Mouse (Mus musculus) limb, embryonic 13.5 days (tissue): ENCODE data around the gene Psmc2. TPM values are rescaled to one million over a fixed set of nuclear protein-coding genes. Genes with fewer than 3 reads are reported as not detected.

ENCODE experiments used
- ATAC-seq: fragments of 200-750 bp; cut with Nextera tagmentation; 2 replicates; pipeline ENCODE4 v1.8.0; 2017; ENCODE audit warnings: low read depth, moderate number of reproducible peaks, moderate TSS enrichment; ENCODE audit not compliant: low FRiP score
- H3K27ac ChIP-seq: fragments of 300-500 bp; sonication (generic); 2 replicates; pipeline ENCODE4 v1.5.1; 2015; ENCODE audit warnings: inconsistent platforms, mild to moderate bottlenecking, moderate library complexity
- H3K27me3 ChIP-seq: fragments of 300-500 bp; sonication (generic); 2 replicates; pipeline ENCODE4 v1.6.1; 2015; ENCODE audit warnings: mild to moderate bottlenecking, inconsistent platforms
- H3K36me3 ChIP-seq: fragments of 300-500 bp; sonication (generic); 2 replicates; pipeline ENCODE4 v1.6.1; 2015; ENCODE audit warnings: inconsistent platforms, mild to moderate bottlenecking, moderate library complexity
- H3K4me1 ChIP-seq: fragments of 300-500 bp; sonication (generic); 2 replicates; pipeline ENCODE4 v1.6.1; 2015; ENCODE audit warnings: inconsistent platforms
- H3K4me2 ChIP-seq: fragments of 300-500 bp; sonication (generic); replicated peaks from 2 replicates; pipeline ENCODE4 v1.6.1; 2015; ENCODE audit warnings: inconsistent platforms, mild to moderate bottlenecking, moderate library complexity
- H3K4me3 ChIP-seq: fragments of 300-500 bp; sonication (generic); 2 replicates; pipeline ENCODE4 v1.5.1; 2015; ENCODE audit warnings: moderate library complexity, mild to moderate bottlenecking, inconsistent platforms
- H3K9ac ChIP-seq: fragments of 300-500 bp; sonication (generic); 2 replicates; pipeline ENCODE4 v1.6.1; 2015; ENCODE audit warnings: mild to moderate bottlenecking, inconsistent platforms
- H3K9me3 ChIP-seq: fragments of 300-500 bp; sonication (generic); 2 replicates; pipeline ENCODE4 v1.6.1; 2016; ENCODE audit warnings: inconsistent platforms
- WGBS: fragments of 180-500 bp; shearing (Covaris S2); methylation state at CpG from one replicate; pipeline ENCODE4 v1.1.7; 2015; 5-methylcytosine and 5-hydroxymethylcytosine counted together
- polyA plus RNA-seq: library from polyadenylated mRNA; unstranded; fragments of >200 nt; fragmentation: Nextera tagmentation; extraction: Ambion mirVana; gene quantifications from 2 replicates; pipeline ENCODE4 v1.2.1, GENCODE M21; 2015

Psmc2 gene
- polyA plus RNA-seq, 1 experiment from 2014 or later, result 192 TPM

DNA sequence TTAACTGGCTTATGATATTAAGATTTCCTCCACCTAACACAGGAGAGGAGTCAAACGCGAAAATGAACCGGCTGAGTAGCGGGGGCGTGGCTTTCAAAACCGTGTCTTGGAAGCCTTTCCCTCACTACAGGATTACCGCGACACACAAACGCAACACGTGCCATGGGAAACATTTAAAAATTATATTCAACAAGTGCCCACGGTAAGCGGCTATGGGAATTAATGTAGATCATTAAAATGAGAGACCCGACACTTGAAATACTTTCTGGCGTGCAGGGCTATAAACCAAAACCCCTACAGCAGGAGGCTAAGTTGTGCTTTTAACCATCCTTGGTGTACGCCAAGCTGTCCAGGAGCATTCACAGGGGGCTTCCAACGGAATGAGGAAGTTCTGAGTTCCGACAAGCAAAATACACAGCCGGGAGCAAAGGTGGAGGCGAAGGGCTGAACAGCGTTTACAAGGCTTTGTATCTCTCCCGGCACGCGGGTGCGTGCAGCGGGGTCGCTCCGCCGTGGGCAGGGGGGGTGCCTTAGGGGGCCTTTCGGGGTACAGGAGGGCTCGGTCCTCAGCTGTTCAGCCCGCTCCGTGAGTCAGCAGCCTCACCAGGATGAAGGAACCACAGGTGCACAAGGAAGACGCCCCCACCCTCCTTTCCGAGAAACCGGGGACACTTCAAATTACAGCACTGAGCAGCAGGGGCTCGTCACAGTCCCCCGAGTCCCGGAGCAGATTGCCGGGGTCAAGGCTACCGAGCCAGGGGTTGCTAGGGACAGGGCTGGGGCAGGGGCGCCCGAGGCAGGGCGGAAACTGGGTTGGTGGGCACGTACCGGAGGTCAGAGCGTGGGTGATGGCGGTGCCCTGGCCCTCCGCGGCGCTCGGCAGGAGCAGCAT lies 676 bp upstream of the Psmc2 start:
- under 1% methylated on average over 51 of the region's 51 CpGs for WGBS
- peak overlapping the region; percentile 97 for H3K4me3 ChIP-seq
- H3K4me2 ChIP-seq, result peak overlapping the region; percentile 93
- peak overlapping the region; percentile 58; the same call in 1 of the 2 replicates for H3K27ac ChIP-seq
- no peaks in the 10 kb centered on the region for H3K27me3 ChIP-seq
- H3K36me3 ChIP-seq, result peaks cover 37% of the 10 kb centered on the region
- peaks cover 18% of the 10 kb centered on the region for H3K4me1 ChIP-seq
- H3K9ac ChIP-seq, result peak overlapping the region; percentile 83
- peak; percentile 76 for ATAC-seq
- no peaks in the 10 kb centered on the region for H3K9me3 ChIP-seq

DNA sequence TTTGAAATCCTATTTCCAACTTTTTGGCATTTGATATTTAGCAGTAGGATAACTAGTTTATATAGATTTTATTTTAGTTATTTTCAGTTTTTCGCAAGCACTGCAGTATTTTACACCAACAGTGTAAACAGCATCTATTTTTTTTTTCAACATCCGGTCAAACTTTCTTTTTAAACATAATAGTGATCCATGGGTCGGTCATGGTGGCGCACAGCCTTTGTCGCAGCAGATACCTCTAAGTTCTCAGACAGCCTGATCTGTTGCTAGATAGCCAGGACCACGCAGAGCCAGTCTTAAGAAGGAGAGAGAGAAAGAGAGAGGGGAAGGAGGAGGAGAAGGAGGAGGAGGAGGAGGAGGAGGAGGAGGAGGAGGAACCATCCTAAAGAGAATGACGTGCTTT lies 693 bp downstream of the Psmc2 start:
- Histone ChIP-seq H3K4me3 (no peak overlapping the region), H3K9me3 (no peaks in the 10 kb centered on the region), H3K9ac (no peak overlapping the region), H3K36me3 (peaks cover 26% of the 10 kb centered on the region), H3K4me2 (peak overlapping the region; percentile 73), H3K4me1 (peaks cover 18% of the 10 kb centered on the region), H3K27me3 (no peaks in the 10 kb centered on the region), H3K27ac (no peak overlapping the region)
- ATAC-seq, result no peak
- 82% methylated on average over 7 of the region's 7 CpGs for WGBS

DNA sequence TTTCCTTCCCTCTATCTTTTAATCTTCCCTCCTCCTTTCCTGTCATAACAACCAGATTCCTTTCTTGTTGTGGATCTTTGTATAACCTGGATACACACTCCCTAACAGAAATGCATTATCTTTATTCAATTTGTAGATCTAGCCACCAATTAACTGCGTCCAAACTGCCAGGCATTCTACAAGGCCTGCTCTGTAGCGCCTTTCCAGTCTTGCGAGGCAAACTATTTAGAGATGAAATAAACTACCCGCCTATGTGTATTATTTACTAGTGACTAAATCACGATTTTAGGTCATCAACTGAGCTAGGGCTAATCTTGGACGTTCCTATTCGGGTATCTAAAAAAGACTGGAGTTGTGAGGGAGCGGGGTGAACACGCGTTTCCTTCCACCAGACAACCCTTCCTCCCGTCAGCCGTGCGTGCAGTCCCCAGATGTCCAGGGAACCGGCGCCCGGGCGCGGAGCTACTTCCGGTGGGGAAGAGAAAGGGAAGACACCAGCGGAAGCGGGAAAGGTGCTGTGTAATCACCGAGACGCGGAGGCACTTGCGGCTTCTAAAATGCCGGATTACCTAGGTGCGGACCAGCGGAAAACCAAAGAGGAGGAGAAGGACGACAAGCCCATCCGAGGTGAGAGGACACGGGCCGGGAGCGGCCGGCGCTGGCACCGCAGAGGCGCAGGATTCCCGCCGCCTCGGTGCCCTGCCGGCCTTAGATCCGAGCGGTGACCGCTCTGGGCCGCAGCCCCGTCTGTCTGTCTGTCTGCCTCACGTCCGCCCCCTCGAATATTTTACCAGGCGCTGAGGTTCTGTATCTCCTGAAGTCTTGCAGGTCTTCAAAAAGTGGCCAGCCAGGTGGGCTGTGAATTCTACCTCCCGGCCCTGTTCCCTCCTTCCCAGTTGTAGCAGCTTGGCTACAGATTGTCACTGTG lies 1.4 kb downstream of the Psmc2 start:
- 2% methylated on average over 51 of the region's 51 CpGs for WGBS
- peak overlapping the region; percentile 92 for H3K4me3 ChIP-seq
- peak overlapping the region; percentile 83 for H3K27ac ChIP-seq
- H3K4me1 ChIP-seq, result peaks cover 18% of the 10 kb centered on the region
- H3K27me3 ChIP-seq, result no peaks in the 10 kb centered on the region
- peaks cover 20% of the 10 kb centered on the region for H3K36me3 ChIP-seq
- peak overlapping the region; percentile 73 for H3K4me2 ChIP-seq
- H3K9me3 ChIP-seq, result no peaks in the 10 kb centered on the region
- ATAC-seq, result peak; percentile 87
- peak overlapping the region; percentile 93 for H3K9ac ChIP-seq

DNA sequence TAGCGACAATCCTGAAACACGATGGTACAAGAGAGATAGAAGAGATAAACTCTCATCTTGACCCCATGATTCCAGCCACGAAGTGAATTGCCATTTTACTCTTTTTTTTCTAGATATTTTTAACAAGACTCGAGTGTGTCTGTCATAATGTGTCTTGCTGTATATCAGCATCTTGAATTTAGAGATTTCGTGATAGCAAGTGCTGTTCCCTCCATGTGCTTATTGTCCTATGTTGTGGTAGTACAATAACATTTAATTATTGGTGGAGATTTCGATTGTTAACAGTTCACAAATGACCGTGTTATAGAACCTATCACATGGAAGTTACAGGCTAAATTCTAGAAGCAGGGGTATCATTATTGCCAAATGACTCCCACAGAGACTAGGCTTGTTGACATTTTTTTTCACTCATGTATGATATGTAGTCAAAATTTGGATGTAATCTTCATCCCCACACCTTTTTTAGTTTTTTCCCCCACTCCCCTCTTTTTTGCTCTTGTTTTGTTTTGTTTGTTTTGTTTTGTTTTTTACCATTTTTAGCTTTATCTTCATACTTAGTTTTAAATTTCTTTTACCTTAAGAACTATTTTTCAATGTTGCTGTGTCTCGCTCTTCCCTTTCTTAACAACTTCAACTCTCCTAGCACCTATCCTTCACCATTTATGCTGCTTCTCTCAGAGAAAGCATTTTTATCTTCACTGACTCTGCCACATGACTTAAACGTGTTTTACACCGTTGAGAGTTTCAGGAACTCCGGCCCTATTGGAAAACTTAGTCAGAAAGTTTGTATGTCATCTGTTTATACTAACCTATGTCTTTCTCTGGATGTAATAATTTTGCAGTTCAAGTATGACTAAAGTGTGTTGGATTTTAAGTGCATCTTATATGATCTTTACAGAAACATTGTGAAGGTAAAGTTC lies 2.4 kb downstream of the Psmc2 start:
- Histone ChIP-seq H3K4me3 (peak overlapping the region; percentile 92), H3K27ac (no peak overlapping the region), H3K9me3 (no peaks in the 10 kb centered on the region), H3K36me3 (peaks cover 18% of the 10 kb centered on the region), H3K4me2 (peak overlapping the region; percentile 73), H3K9ac (peak overlapping the region; percentile 93), H3K27me3 (no peaks in the 10 kb centered on the region), H3K4me1 (peaks cover 18% of the 10 kb centered on the region)
- WGBS, result 39% methylated on average over 11 of the region's 11 CpGs
- no peak for ATAC-seq

DNA sequence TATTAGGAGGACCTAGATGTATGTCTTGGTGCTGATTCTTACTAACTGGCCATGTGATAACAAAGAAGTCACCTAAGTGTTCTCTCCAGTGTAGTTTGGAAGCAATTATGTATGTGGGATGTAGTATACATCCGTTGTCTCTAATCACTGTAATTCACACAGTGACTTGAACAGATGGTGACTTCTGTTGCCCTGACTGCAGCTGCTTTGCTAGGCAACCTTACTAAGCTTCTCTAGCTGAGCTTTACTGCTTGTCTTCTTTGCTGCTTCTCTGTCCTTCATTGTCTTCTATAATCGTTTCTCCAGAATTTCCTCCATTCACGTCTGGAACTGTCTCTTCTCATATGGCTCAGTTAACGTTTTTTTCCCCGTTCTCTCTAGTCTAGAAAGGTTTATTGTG lies 4.0 kb downstream of the Psmc2 start:
- Histone ChIP-seq H3K9ac (no peak overlapping the region), H3K36me3 (peaks cover 12% of the 10 kb centered on the region), H3K4me2 (no peak overlapping the region), H3K9me3 (no peaks in the 10 kb centered on the region), H3K4me1 (peaks cover 18% of the 10 kb centered on the region), H3K4me3 (no peak overlapping the region), H3K27me3 (no peaks in the 10 kb centered on the region), H3K27ac (no peak overlapping the region)
- WGBS, result 51% methylated on average over 5 of the region's 5 CpGs
- ATAC-seq, result no peak

DNA sequence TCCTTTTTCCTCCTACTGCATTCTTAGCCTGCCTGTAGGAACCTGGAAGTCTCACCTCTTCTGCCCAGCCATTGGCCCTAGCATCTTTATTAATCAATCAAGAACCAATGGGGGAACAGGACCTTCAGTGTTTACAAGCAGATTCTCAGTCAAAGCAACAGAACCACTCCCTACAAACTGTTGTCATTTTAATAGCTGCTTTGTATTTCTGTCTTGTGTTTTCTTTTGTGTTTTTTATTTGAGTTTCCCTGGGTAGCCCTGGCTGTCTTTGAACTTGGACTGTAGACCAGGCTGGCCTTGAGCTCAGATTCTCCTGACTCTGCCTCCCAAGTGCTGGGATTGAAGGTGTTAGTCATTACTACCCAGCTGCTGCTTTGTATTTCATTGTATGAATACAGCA lies 7.1 kb downstream of the Psmc2 start:
- no peak overlapping the region for H3K4me2 ChIP-seq
- H3K9ac ChIP-seq, result no peak overlapping the region
- H3K9me3 ChIP-seq, result no peaks in the 10 kb centered on the region
- no peaks in the 10 kb centered on the region for H3K27me3 ChIP-seq
- no peak for ATAC-seq
- no peak overlapping the region for H3K27ac ChIP-seq
- peaks cover 16% of the 10 kb centered on the region for H3K4me1 ChIP-seq
- H3K4me3 ChIP-seq, result no peak overlapping the region
- H3K36me3 ChIP-seq, result peaks cover 31% of the 10 kb centered on the region

DNA sequence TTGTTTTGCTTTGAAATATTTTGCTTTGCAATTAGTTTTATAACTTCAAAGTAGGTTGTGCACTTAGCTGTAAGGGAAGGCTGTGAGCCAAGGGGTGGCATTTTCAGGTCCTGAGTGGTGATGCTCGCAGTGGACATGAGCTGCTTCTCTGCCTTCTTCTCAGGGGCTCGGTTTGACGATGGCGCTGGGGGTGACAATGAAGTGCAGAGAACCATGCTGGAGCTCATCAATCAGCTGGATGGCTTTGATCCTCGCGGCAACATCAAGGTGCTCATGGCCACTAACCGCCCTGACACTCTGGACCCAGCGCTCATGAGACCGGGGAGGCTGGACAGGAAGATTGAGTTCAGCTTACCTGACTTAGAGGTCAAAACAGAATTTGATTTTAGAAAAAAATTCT lies 17.8 kb downstream of the Psmc2 start:
- no peak overlapping the region for H3K4me3 ChIP-seq
- H3K9me3 ChIP-seq, result no peaks in the 10 kb centered on the region
- H3K4me1 ChIP-seq, result no peaks in the 10 kb centered on the region
- no peaks in the 10 kb centered on the region for H3K27me3 ChIP-seq
- H3K36me3 ChIP-seq, result peaks cover 60% of the 10 kb centered on the region
- H3K4me2 ChIP-seq, result no peak overlapping the region
- ATAC-seq, result no peak
- WGBS, result 90% methylated on average over 9 of the region's 9 CpGs
- no peak overlapping the region for H3K27ac ChIP-seq
- no peak overlapping the region for H3K9ac ChIP-seq

DNA sequence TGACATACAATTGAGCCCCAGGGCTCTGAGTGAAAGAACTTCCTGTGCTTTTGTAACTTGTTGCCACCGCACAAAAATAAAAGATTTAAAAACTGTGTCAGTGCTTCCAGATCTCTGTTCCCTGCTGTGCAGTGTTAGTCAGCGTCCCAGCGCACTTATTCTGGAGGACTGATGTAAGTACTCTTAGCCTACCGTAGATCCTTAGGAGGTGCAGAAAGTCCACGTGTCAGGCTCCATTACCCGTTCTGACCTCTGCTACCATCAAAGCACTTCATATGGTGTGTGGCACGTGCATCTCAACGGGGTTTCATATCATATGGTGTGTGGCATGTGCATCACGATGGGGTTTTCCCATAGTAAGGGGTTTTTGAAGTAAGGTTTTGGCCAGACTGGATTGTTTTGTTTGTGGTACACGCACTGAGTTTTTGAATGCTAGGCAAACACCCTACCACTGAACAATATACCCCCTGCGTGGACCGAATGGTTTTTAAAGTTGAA lies 18.7 kb downstream of the Psmc2 start:
- Histone ChIP-seq H3K4me2 (no peak overlapping the region), H3K27ac (no peak overlapping the region), H3K27me3 (no peaks in the 10 kb centered on the region), H3K9me3 (no peaks in the 10 kb centered on the region), H3K4me3 (no peak overlapping the region), H3K9ac (no peak overlapping the region), H3K36me3 (peaks cover 55% of the 10 kb centered on the region), H3K4me1 (no peaks in the 10 kb centered on the region)
- ATAC-seq, result no peak
- 95% methylated on average over 12 of the region's 12 CpGs for WGBS

DNA sequence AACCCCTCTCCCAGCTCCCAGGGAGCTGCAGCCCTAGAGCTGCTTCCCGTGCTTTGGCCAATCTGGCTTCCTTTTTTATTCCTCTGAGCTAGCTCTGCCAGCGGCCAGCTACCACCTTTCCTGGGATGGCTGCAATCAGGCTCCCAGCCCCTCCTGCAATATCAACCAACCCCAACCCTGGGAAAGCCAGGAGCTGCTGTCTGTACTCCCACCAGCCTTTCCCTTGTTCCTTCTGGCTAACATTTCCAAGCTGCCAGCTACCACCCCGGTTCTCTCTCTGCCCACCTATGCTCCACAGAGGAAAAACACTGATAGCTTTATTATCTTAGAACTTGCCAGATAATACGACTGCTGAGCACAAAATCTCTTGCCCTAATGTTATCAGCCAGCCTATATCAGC lies 19.8 kb downstream of the Psmc2 start:
- peaks cover 45% of the 10 kb centered on the region for H3K36me3 ChIP-seq
- H3K9ac ChIP-seq, result no peak overlapping the region
- H3K4me1 ChIP-seq, result no peaks in the 10 kb centered on the region
- ATAC-seq, result no peak
- no peak overlapping the region for H3K4me2 ChIP-seq
- H3K4me3 ChIP-seq, result no peak overlapping the region
- WGBS, result 79% methylated on average over 4 of the region's 4 CpGs
- no peak overlapping the region for H3K27ac ChIP-seq
- no peaks in the 10 kb centered on the region for H3K27me3 ChIP-seq
- no peaks in the 10 kb centered on the region for H3K9me3 ChIP-seq

DNA sequence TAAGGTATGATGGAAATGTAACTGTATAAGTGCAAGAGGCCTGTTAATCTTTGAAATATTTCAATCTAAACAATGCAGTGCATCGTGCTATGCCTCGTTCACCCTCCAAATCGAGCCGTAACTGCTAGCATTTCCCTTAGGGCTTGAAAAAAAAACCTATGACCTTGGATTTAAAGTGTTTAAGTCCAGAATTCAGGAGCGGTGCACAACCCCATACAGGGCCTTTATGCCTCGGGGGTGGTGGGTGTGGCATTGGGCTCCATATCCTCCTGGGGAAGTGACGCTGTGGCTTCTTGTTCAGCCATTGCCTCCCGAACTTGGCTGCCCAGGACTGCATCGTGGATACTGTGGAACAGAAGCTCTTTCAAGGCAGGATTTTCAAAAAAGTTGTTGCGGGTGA lies 25.8 kb downstream of the Psmc2 start:
- no peaks in the 10 kb centered on the region for H3K36me3 ChIP-seq

DNA sequence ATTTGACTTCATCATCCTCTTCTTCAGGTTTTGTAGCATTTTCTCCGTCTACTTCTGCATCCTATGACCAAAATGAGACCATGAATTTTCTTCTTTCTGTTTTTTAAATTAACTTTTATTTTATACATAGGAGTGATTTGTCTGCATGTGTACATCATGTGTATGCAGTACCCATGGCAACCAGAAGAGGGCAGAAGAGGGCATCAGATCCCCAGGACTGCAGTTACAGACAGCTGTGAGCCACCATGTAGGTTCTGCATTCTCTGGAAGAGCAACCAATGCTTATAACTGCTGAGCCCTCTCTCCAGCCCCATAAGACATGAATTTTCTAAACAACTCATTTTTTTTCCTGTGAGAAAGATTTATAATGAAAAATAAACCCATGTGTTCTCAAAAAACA lies 28.9 kb downstream of the Psmc2 start:
- no peak for ATAC-seq
- Histone ChIP-seq H3K4me1 (no peaks in the 10 kb centered on the region), H3K4me3 (no peak overlapping the region), H3K9ac (no peak overlapping the region), H3K36me3 (no peaks in the 10 kb centered on the region), H3K9me3 (peaks cover 7% of the 10 kb centered on the region; the same call in 1 of the 2 replicates), H3K27me3 (no peaks in the 10 kb centered on the region), H3K4me2 (no peak overlapping the region), H3K27ac (no peak overlapping the region)
- WGBS, result 50% methylated on average over 1 of the region's 1 CpGs

More for the DNA sequence above, 25.8 kb downstream of the Psmc2 start:
- no peak for ATAC-seq
- no peak overlapping the region for H3K4me2 ChIP-seq
- no peak overlapping the region for H3K4me3 ChIP-seq
- WGBS, result 63% methylated on average over 10 of the region's 10 CpGs
- no peaks in the 10 kb centered on the region for H3K27me3 ChIP-seq
- no peak overlapping the region for H3K27ac ChIP-seq
- no peak overlapping the region for H3K9ac ChIP-seq
- H3K9me3 ChIP-seq, result no peaks in the 10 kb centered on the region
- no peaks in the 10 kb centered on the region for H3K4me1 ChIP-seq
